Mouse (Mus musculus) yolk sac, embryonic 10.5 days (tissue): Measurements from ENCODE around the gene Sema6c.

ENCODE experiments used
- DNase-seq: peaks from one replicate; pipeline ENCODE4 v3.0.0-alpha.2; 2017; ENCODE audit warnings: low spot score

The Sema6c gene

GRCm38 (mm10) chr3:95142617-95143011 is 17.6 kb upstream of the Sema6c start:
- DNase-seq: peak; percentile 62

DNA sequence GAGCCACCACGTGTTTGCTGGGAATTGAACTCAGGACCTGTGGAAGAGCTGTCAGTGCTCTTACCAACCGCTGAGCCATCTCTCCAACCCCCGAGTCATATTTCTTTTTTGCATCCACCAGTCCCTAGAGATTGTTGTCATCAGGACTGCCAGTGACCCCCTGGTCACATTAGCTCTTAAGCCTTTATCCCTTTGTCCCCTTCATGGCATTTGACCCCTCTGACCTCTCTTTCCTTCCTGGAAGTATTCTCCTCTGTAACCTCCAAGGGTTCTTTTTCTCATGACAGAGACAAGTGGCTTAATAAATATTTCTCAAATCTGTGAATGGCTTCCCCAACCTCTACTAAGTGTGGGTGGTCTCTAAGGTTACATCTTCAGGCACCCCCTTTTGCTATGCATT is 12.3 kb upstream of the Sema6c start:
- no peak for DNase-seq

- no peak for DNase-seq
Observed at GRCm38 (mm10) chr3:95153874-95154273, 6.4 kb upstream of the Sema6c start.

DNA sequence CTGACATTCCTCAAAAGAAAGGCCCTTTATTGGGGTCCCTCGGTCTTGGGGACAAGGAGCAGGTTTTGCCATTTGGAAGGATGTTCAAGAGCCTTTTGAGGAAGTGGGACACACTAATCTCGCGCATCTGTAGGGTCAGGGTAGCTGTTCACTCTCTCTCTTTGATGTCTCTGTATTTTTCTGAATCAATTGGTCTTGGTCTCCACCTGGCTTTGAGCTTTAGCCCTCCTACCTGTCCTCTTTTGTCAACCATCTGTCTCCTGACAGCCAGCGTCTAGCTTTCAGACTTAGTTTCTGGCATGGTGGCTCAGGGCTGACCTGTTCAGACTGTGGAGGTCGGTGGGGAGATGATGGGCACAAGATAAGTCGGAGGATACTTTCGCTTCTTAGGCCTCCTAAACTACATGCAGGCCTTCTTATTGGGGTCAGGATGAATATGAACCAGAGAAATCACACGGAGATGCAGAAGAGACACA is 708 bp upstream of the Sema6c start:
- DNase-seq: no peak

- DNase-seq: no peak
Observed at GRCm38 (mm10) chr3:95161041-95161551, 839 bp downstream of the Sema6c start.

DNA sequence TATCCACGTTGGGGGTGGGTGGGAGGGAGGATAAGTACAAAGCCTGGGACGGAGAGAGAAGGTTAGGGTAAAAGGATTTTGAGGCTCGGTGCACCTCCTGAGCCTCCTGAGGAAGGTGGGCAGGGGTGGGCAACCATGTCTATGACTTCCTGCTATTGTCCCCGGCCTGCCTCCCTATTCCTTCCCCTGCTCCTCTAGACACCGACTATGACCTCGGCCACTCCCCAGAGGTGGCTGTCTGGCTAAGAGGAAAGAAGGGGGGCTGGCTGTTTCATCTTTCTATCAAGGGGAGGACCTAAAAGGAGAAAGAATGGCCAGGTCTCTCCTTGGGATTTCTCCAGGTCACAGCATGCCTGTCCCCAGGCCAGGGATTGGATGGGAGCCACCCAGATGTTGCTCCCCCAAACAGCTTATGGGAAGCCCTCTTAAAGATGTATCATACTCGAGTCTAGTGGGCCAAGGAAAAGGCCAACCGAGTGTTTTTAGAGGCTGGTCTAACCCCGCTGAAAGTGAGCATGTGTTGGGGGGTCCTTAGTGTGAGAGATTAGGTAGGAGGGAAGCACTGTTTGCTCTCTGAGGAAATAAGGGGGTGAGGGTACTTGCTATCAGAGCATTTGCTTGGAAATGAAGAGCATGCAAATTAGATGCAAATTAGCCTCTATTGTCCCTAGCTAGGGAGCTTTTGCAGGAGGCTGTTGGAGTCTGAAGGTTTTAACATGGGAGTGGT is 1.5 kb downstream of the Sema6c start:
- no peak for DNase-seq

DNA sequence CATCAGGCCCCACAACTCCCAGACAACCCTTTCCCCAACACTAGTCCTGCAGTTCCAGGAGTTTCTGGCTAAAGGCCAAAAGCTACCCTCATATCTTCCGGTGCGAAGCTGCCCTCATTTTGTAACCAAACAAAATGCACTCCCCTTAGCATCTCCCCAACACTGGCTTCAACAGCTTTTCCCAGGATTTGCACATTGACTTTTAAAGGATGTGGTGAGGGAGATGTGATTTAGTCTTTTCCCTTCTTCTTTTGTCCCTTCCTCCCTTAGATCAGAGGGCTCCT is 2.0 kb downstream of the Sema6c start:
- no peak for DNase-seq

- DNase-seq: no peak
Observed at GRCm38 (mm10) chr3:95163419-95164255, 3.4 kb downstream of the Sema6c start.

- DNase-seq: no peak
Observed at GRCm38 (mm10) chr3:95164256-95164550, 3.9 kb downstream of the Sema6c start.

- DNase-seq: no peak
Observed at GRCm38 (mm10) chr3:95164840-95165239, 4.6 kb downstream of the Sema6c start.

GRCm38 (mm10) chr3:95169996-95170395 is 9.7 kb downstream of the Sema6c start:
- no peak for DNase-seq

- no peak for DNase-seq
Observed at GRCm38 (mm10) chr3:95171105-95171504, 10.8 kb downstream of the Sema6c start.

DNA sequence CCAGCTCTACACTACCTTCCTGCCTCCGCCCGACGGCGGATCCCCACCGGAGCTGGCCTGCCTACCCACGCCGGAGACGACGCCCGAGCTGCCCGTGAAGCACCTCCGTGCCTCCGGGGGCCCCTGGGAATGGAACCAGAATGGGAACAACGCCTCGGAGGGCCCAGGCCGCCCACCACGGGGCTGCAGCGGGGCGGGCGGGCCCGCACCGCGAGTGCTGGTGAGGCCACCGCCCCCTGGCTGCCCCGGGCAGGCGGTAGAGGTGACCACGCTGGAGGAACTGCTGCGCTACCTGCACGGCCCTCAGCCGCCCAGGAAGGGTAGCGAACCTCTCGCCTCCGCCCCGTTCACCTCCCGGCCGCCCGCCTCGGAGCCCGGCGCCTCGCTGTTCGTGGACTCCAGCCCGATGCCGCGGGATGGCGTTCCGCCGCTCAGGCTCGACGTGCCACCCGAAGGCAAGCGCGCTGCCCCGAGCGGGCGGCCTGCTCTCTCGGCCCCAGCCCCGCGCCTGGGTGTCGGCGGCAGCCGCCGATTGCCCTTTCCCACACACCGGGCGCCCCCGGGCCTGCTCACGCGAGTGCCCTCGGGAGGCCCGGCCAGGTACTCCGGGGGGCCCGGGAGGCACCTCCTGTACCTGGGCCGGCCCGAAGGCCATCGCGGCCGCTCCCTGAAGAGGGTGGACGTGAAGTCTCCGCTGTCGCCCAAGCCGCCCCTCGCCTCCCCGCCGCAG is 12.4 kb downstream of the Sema6c start:
- no peak for DNase-seq

DNA sequence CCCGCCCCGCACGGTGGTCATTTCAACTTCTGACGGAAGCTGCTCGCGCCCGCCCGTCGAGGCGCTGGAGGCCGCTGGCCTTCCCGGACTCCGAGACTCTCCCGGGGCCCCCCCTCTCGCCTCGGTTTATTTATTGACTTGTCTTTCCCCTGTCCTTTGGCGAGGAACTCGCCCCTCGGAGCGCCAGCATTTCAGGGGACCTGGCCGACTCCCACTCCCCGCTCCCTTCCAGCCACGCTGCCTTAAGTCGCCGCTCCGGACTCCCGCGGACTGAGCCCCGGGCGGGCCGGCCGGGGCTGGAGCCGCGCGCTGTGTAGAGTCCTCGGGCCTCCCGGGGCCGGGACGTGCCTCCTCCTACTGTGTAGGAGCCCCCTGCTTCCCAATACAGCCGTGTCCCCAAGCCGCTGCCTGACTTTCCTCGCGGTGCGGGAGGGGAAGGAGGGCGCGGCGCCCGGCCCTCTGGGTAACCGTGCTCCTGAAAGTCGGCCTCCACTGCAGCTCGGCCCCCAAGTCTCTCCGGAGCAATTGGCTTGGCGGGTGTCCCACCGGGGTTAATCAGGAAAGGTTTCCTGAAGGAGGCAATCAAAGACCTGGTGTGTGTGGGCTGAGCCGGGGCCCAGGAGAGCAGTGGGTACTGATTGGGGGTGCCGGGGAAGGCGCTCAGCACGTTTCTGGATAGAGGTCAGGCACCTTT is 13.1 kb downstream of the Sema6c start:
- no peak for DNase-seq

- DNase-seq: peak; percentile 67
Observed at GRCm38 (mm10) chr3:95174011-95174592, 13.8 kb downstream of the Sema6c start.

- no peak for DNase-seq
Observed at GRCm38 (mm10) chr3:95176500-95176899, 16.2 kb downstream of the Sema6c start.

- DNase-seq: no peak
Observed at GRCm38 (mm10) chr3:95177583-95177982, 17.3 kb downstream of the Sema6c start.

DNA sequence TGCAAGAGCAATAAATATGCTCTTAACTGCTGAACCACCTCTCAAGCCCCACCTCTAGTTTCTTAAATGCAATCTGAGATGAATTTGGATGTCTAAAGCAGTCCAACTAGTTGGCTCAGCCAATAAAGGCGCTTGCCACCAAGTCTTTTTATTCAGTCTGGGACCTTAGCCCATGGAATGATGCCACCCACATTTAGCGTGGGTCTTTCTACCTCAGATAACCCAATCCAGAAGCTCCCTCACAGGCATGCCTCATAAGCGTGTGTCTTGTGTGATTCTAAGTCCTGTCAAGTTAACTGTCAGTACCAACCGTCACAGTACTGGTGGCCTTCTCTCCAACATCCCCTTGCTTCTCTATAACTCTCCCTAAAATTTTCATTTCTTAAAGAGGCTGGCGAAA is 18.7 kb downstream of the Sema6c start:
- no peak for DNase-seq

DNA sequence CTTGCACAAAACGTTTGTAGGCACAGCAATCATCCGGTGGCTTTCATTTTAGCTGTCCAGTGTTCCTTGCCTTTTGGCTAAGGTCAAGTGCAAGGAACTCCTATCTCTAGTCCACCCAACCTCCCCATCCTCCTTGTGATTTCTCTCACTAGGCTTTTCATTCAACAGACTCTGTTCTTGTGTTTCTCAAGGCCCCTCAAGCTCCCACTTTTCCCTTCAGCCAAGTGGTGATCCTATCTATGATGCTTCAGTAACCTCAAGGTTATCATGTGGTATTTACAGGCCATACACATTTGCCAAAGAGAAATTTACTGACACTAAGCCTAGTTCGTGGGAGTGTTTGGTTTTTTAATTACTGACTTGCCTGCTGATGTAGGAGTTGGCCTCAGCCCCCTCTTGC is 19.6 kb downstream of the Sema6c start:
- no peak for DNase-seq

DNA sequence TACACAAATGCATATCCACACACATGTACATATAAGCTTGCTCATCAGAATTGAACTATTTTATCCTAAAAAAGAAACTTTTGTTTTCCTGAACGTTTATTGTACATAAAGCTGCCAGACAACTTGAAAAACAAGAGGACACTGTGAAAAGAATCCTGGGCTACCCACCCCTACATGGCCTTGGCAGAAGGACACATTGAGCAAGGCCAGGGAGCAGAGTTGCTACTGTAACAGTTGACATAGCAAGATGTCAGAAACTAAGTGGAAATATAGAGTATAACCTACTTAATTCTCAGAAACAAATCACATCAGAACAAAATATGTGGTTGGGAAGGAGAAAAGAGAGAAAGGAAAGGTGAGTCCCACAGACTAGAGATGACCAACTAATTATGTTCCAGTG is 21.6 kb downstream of the Sema6c start:
- no peak for DNase-seq

- no peak for DNase-seq
Observed at GRCm38 (mm10) chr3:95184796-95185577, 24.7 kb downstream of the Sema6c start.
